Mouse (Mus musculus) CH12.LX (cell line): ENCODE measurements at regions not wholly inside any gene's neighbourhood (a gene's known extent, or its start where the extent isn't known, plus 50 kb on each side); places are given as distances from the start of the nearest gene placed in this dataset.
A peak's percentile ranks its signal among the peaks of the same experiment; 100 is the strongest.

Experiments
- DNase-seq: peaks from one replicate; pipeline ENCODE4 v3.0.0-alpha.2; 2013; ENCODE audit errors: extremely low read depth
- H3K27ac ChIP-seq: 2 replicates; pipeline ENCODE4 v1.5.1; 2012; ENCODE audit warnings: low read depth, mild to moderate bottlenecking, control low read depth, moderate library complexity; ENCODE audit not compliant: insufficient read depth
- H3K27me3 ChIP-seq: replicated peaks from 2 replicates; pipeline ENCODE3; 2012; ENCODE audit warnings: inconsistent platforms
- H3K36me3 ChIP-seq, 2 experiments: replicated peaks in 1 of 2; 2 replicates each; pipeline versions ENCODE3 to v1.6.1; 2012; ENCODE audit warnings: inconsistent platforms in 1 of 2, low read length in 1 of 2, mild to moderate bottlenecking in 1 of 2, mixed read lengths in 1 of 2, moderate library complexity in 1 of 2; ENCODE audit not compliant: control insufficient read depth in 1 of 2, insufficient read depth in 1 of 2
- H3K4me1 ChIP-seq, 2 experiments: 2 replicates each; pipeline ENCODE4 v1.6.1; 2012; ENCODE audit warnings: inconsistent platforms in 1 of 2, moderate library complexity in 1 of 2; ENCODE audit not compliant: insufficient read depth in 2 of 2, control insufficient read depth in 1 of 2
- H3K4me2 ChIP-seq: 2 replicates; pipeline ENCODE4 v1.6.1; 2012; ENCODE audit warnings: low read depth, mild to moderate bottlenecking, control low read depth; ENCODE audit not compliant: poor library complexity, insufficient read depth, severe bottlenecking
- H3K4me3 ChIP-seq, 3 experiments: fragments of 150-350 bp in 1 of 3; sonication (generic) in 1 of 3; replicated peaks in 1 of 3; 2 replicates each; pipeline versions ENCODE3 to v1.5.1; 2011 to 2012; ENCODE audit warnings: low read depth in 2 of 3, low read length in 2 of 3, mild to moderate bottlenecking in 2 of 3, moderate library complexity in 2 of 3, control low read depth in 1 of 3, improper control_type of control experiment in 1 of 3, inconsistent platforms in 1 of 3, mixed read lengths in 1 of 3; ENCODE audit not compliant: poor library complexity in 1 of 3
- H3K79me2 ChIP-seq: replicated peaks from 2 replicates; pipeline ENCODE4 v1.6.1; 2012; ENCODE audit warnings: mild to moderate bottlenecking, moderate library complexity; ENCODE audit not compliant: control insufficient read depth, poor library complexity, insufficient read depth, severe bottlenecking; ENCODE audit errors: extremely low read depth
- H3K9ac ChIP-seq: 2 replicates; pipeline ENCODE4 v1.6.1; 2012; ENCODE audit warnings: low read depth, mild to moderate bottlenecking, control low read depth, moderate library complexity; ENCODE audit not compliant: insufficient read depth
- H3K9me3 ChIP-seq: replicated peaks from 2 replicates; pipeline ENCODE3; 2012; ENCODE audit warnings: low read length, inconsistent platforms, mixed read lengths
- BHLHE40 ChIP-seq: IDR thresholded peaks from 2 replicates; pipeline ENCODE4 v1.6.1; 2011; ENCODE audit warnings: mild to moderate bottlenecking, low read depth, low read length, improper control_type of control experiment
- CHD1 ChIP-seq: IDR thresholded peaks from 2 replicates; pipeline ENCODE4 v1.6.1; 2012; ENCODE audit warnings: low read depth, low read length, improper control_type of control experiment, inconsistent platforms
- CHD2 ChIP-seq: IDR thresholded peaks from 2 replicates; pipeline ENCODE4 v1.6.1; 2011; ENCODE audit warnings: low read length, improper control_type of control experiment
- CTCF ChIP-seq, 2 experiments: IDR thresholded peaks in 1 of 2; conservative IDR thresholded peaks in 1 of 2; 2 replicates each; pipeline ENCODE4 v1.5.1; 2011 to 2012; ENCODE audit warnings: low read depth in 2 of 2, low read length in 2 of 2, improper control_type of control experiment in 1 of 2, inconsistent platforms in 1 of 2, mild to moderate bottlenecking in 1 of 2, moderate library complexity in 1 of 2
- ELF1 ChIP-seq: IDR thresholded peaks from 2 replicates; pipeline ENCODE4 v1.6.1; 2014; ENCODE audit warnings: low read depth, mild to moderate bottlenecking, inconsistent platforms, low read length, improper control_type of control experiment
- ETS1 ChIP-seq: conservative IDR thresholded peaks from 2 replicates; pipeline ENCODE4 v1.6.1; 2012; ENCODE audit warnings: low read depth, mild to moderate bottlenecking, inconsistent platforms, low read length, improper control_type of control experiment, moderate library complexity
- IRF4 ChIP-seq: IDR thresholded peaks from 2 replicates; pipeline ENCODE4 v1.6.1; 2014; ENCODE audit warnings: low read depth, mild to moderate bottlenecking, inconsistent platforms, low read length, improper control_type of control experiment
- JUN ChIP-seq: IDR thresholded peaks from 2 replicates; pipeline ENCODE4 v1.6.1; 2011; ENCODE audit warnings: low read depth, mild to moderate bottlenecking, low read length, improper control_type of control experiment, moderate library complexity; ENCODE audit not compliant: insufficient read depth
- KAT2A ChIP-seq: IDR thresholded peaks from 2 replicates; pipeline ENCODE4 v1.6.1; 2012; ENCODE audit warnings: low read length, improper control_type of control experiment, inconsistent platforms; ENCODE audit not compliant: insufficient replicate concordance
- MAX ChIP-seq: IDR thresholded peaks from 2 replicates; pipeline ENCODE4 v1.6.1; 2011; ENCODE audit warnings: low read length, improper control_type of control experiment
- MAZ ChIP-seq: IDR thresholded peaks from 2 replicates; pipeline ENCODE4 v1.6.1; 2012; ENCODE audit warnings: low read depth, mild to moderate bottlenecking, inconsistent platforms, low read length, improper control_type of control experiment, moderate library complexity
- MEF2A ChIP-seq: IDR thresholded peaks from 2 replicates; pipeline ENCODE4 v1.6.1; 2014; ENCODE audit warnings: low read depth, mild to moderate bottlenecking, inconsistent platforms, low read length, improper control_type of control experiment, borderline replicate concordance
- MXI1 ChIP-seq: IDR thresholded peaks from 2 replicates; pipeline ENCODE4 v1.6.1; 2011; ENCODE audit warnings: mild to moderate bottlenecking, low read depth, low read length, improper control_type of control experiment
- MYC ChIP-seq: IDR thresholded peaks from 2 replicates; pipeline ENCODE4 v1.6.1; 2011; ENCODE audit warnings: low read depth, mild to moderate bottlenecking, improper control_type of control experiment, low read length
- NELFE ChIP-seq: IDR thresholded peaks from 2 replicates; pipeline ENCODE4 v1.6.1; 2011; ENCODE audit warnings: low read depth, low read length, improper control_type of control experiment
- NRF1 ChIP-seq: IDR thresholded peaks from 2 replicates; pipeline ENCODE4 v1.6.1; 2014; ENCODE audit warnings: low read depth, mild to moderate bottlenecking, inconsistent platforms, low read length, improper control_type of control experiment, moderate library complexity
- PAX5 ChIP-seq: IDR thresholded peaks from 2 replicates; pipeline ENCODE4 v1.6.1; 2012; ENCODE audit warnings: low read length, inconsistent platforms, mixed read lengths
- RCOR1 ChIP-seq: conservative IDR thresholded peaks from 2 replicates; pipeline ENCODE4 v1.6.1; 2012; ENCODE audit warnings: low read depth, mild to moderate bottlenecking, inconsistent platforms, low read length, improper control_type of control experiment
- TBP ChIP-seq: conservative IDR thresholded peaks from 2 replicates; pipeline ENCODE4 v1.6.1; 2011; ENCODE audit warnings: low read depth, low read length, improper control_type of control experiment
- UBTF ChIP-seq: IDR thresholded peaks from 2 replicates; pipeline ENCODE4 v1.6.1; 2012; ENCODE audit warnings: low read depth, mild to moderate bottlenecking, inconsistent platforms, low read length, improper control_type of control experiment, moderate library complexity
- ZC3H11A ChIP-seq: IDR thresholded peaks from 2 replicates; pipeline ENCODE4 v1.6.1; 2012; ENCODE audit warnings: low read depth, mild to moderate bottlenecking, inconsistent platforms, low read length, improper control_type of control experiment
- ZNF384 ChIP-seq: IDR thresholded peaks from 2 replicates; pipeline ENCODE4 v1.6.1; 2012; ENCODE audit warnings: low read depth, low read length, improper control_type of control experiment, inconsistent platforms
- dilution Hi-C: fragments of 300-500 bp; cut with MboI; formaldehyde crosslinking; loops from 2 replicates; pipeline ENCODE4 v1.14.3; 2020; ENCODE audit warnings: low sequenced_read_pairs; ENCODE audit not compliant: extremely low pct_unique_long_range_greater_than_20kb, extremely low pct_ligation_motif_present
- in situ Hi-C: fragments of 300-500 bp; cut with MboI; formaldehyde crosslinking; loops from 3 replicates; pipeline ENCODE4 v1.14.3; 2019; ENCODE audit warnings: low sequenced_read_pairs, low pct_ligation_motif_present, low pct_unique_long_range_greater_than_20kb, mixed read lengths

- H3K79me2 ChIP-seq, result no peaks in the 10 kb centered on the region
- DNase-seq, result no peak
- no peaks in the 10 kb centered on the region for H3K9me3 ChIP-seq
- 0 out of 2 replicates have a peak overlapping the region, but pooled peaks have one; percentile 7 for H3K4me2 ChIP-seq
- peaks cover 8 to 34% of the 10 kb centered on the region in 2 experiments for H3K4me1 ChIP-seq
- no peaks in the 10 kb centered on the region for H3K27me3 ChIP-seq
- H3K36me3 ChIP-seq, result no peaks in the 10 kb centered on the region
- TF ChIP-seq IRF4, result no peak
- TF ChIP-seq PAX5, result no peak
- no peak for TF ChIP-seq MEF2A
- TF ChIP-seq CHD1, result no peak
- TF ChIP-seq NELFE, result no peak
- TF ChIP-seq CTCF (conservative IDR thresholded peaks at IDR 0.05 in 1 of 2, IDR thresholded peaks at IDR 0.05 in 1 of 2; ENCODE audit: low read depth in 2 of 2, low read length in 2 of 2), result no peak
- TF ChIP-seq KAT2A, result no peak
- TF ChIP-seq ELF1, result no peak
- dilution Hi-C loops (no loop called here), in situ Hi-C loops (no loop called here)
- H3K9ac ChIP-seq, result no peak overlapping the region
- no peak overlapping the region for H3K4me3 ChIP-seq
- no peak overlapping the region for H3K27ac ChIP-seq
Measured at GRCm38 (mm10) chr6:67105386-67105785, 68.1 kb upstream of the Gadd45a start.

- Histone ChIP-seq H3K4me1 (peaks cover 8 to 34% of the 10 kb centered on the region in 2 experiments), H3K36me3 (no peaks in the 10 kb centered on the region), H3K4me2 (no peak overlapping the region), H3K79me2 (no peaks in the 10 kb centered on the region), H3K27ac (no peak overlapping the region), H3K4me3 (no peak overlapping the region), H3K9ac (no peak overlapping the region), H3K27me3 (no peaks in the 10 kb centered on the region), H3K9me3 (no peaks in the 10 kb centered on the region)
- DNase-seq, result no peak
- TF ChIP-seq BHLHE40, result no peak
- TF ChIP-seq MAX, result no peak
- no peak for TF ChIP-seq CHD1
- TF ChIP-seq ZC3H11A, result no peak
- TF ChIP-seq ETS1, result no peak
- no peak for TF ChIP-seq PAX5
- no peak for TF ChIP-seq UBTF
- TF ChIP-seq KAT2A, result no peak
- TF ChIP-seq JUN, result no peak
- TF ChIP-seq MYC, result no peak
- no peak for TF ChIP-seq MXI1
- no peak for TF ChIP-seq RCOR1
- no peak for TF ChIP-seq IRF4
- TF ChIP-seq ELF1, result no peak
- TF ChIP-seq MAZ, result no peak
- no peak for TF ChIP-seq NRF1
- TF ChIP-seq ZNF384, result no peak
- TF ChIP-seq CHD2, result no peak
- TF ChIP-seq TBP, result no peak
- dilution Hi-C loops (no loop called here), in situ Hi-C loops (no loop called here)
Measured at GRCm38 (mm10) chr6:67104205-67104604, 66.9 kb upstream of the Gadd45a start.
